Mouse (Mus musculus) kidney, adult 2 months (tissue): Measurements from ENCODE around the gene Rpl12.

Source experiments
- CTCF ChIP-seq: fragments of 200-500 bp; conservative IDR thresholded peaks from 2 replicates; pipeline ENCODE4 v1.5.1; 2011; ENCODE audit warnings: low read depth, mild to moderate bottlenecking, control low read depth, low read length, moderate library complexity, mixed read lengths; ENCODE audit not compliant: insufficient read depth, insufficient read length
- POLR2A ChIP-seq: fragments of 200-500 bp; IDR thresholded peaks from one replicate; pipeline ENCODE4 v1.6.1; 2011; ENCODE audit warnings: low read depth, low read length, control low read depth

DNA sequence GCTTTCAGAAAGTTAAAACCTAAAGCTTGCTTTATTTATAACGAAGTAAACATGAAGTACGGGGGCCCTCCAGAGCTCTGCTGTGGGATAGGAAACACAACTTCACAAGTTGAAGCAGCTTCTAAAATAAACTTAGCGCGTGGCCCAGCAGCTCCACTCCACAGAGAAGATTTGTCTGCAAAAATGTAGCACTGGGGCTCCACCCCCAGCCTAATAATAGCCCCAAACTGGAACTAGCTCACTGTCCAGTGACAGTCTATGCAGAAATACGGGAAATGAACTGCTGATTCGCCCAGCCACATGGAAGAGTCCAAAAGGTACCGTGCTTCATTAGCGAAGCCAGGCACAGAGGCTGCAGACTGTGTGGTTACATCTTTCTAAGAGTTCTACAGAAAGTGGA, 8.0 kb downstream of the Rpl12 start:
- TF ChIP-seq CTCF (no peak), POLR2A (no peak)
